Mouse (Mus musculus): Measurements from ENCODE around the gene Gm21409. TPM values are rescaled to one million over a fixed set of nuclear protein-coding genes. Genes with fewer than 3 reads are reported as not detected.
"Not testable (repeated sequence)": the region's sequence is repeated elsewhere in the genome, so short reads cannot be mapped to it uniquely, and the experiment has no call there.

The Gm21409 gene
- total RNA-seq (2021), result not detected
- long read RNA-seq, experiment 1, result 0 reads
- long read RNA-seq, experiment 2, result 0 reads

DNA sequence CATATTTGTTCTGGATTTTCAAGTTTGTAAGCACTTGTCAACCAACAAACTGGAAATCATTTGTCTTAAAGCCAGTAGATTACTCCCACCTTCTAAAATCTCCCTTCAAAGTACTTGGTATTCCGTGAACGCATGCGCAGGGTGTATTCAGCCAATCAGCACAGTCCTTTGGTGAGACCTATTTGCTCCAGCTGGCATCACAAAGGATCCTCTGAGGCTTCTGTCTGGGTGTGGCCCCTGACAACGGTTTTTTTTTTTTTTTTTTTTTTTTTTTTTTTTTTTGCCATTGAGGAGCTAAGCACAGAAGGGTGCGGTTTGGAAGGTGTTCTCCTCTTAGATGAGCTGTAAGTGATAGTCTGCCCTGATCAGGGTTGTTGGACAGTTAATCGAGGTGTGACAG, at the start of gene Gm21409:
Gene Gm21409, plus strand, starts transcription at position 301 of the 400 bp plus-strand sequence.
- intact Hi-C loops (cut with DNase I), result not testable (repeated sequence)

More for the DNA sequence above, at the start of gene Gm21409:
- DNase-seq, result not testable (repeated sequence)

Other genes starting within 250 kb of the Gm21409 start
- not detected for gene Gm21394, start 181.8 kb upstream of the Gm21409 start, total RNA-seq (2021)